Mouse (Mus musculus) lung, postnatal 0 days (tissue): ENCODE results near the gene Omp.

Experiments used
- CTCF ChIP-seq: IDR thresholded peaks from 2 replicates; pipeline ENCODE4 v1.5.1; 2016; ENCODE audit warnings: antibody characterized with exemption, mild to moderate bottlenecking
- EP300 ChIP-seq: IDR thresholded peaks from 2 replicates; pipeline ENCODE4 v1.6.1; 2016; ENCODE audit warnings: antibody characterized with exemption, mild to moderate bottlenecking, control low read depth

- TF ChIP-seq CTCF, result peak; percentile 86
- no peak for TF ChIP-seq EP300
These were observed 46.4 kb upstream of the Omp start for GRCm38 (mm10) chr7:98191571-98192250.
